Mouse (Mus musculus): Measurements from ENCODE around the gene Cntfr. TPM values are rescaled to one million over a fixed set of nuclear protein-coding genes. Genes with fewer than 3 reads are reported as not detected.
A peak's percentile ranks its signal among the peaks of the same experiment; 100 is the strongest.
"Not testable (repeated sequence)": the region's sequence is repeated elsewhere in the genome, so short reads cannot be mapped to it uniquely, and the experiment has no call there.

Cntfr gene
- polyA plus RNA-seq, 1 experiment from 2014 or later: 10.1 TPM

GRCm38 (mm10) chr4:41684931-41685453 lies 11.9 kb downstream of the Cntfr start:
- H3K9ac ChIP-seq (ENCODE audit: low read length); ATAC-seq (ENCODE audit: insufficient read depth, low FRiP score); H3K4me3 ChIP-seq (replicated peaks; ENCODE audit: low read length); H3K36me3 ChIP-seq (ENCODE audit: control insufficient read depth, insufficient read depth, low read length); H3K27me3 ChIP-seq (ENCODE audit: control insufficient read depth, insufficient read depth, low read length); H3K27ac ChIP-seq (ENCODE audit: low read length); H3K4me1 ChIP-seq (ENCODE audit: control insufficient read depth, insufficient read depth, low read length); H3K9me3 ChIP-seq (replicated peaks; ENCODE audit: control insufficient read depth, low read length); H3K4me2 ChIP-seq (ENCODE audit: low read depth, low read length): not testable (repeated sequence)
- WGBS: under 1% methylated on average over 14 of the region's 14 CpGs

- H3K27ac ChIP-seq (ENCODE audit: low read length); H3K36me3 ChIP-seq (ENCODE audit: control insufficient read depth, insufficient read depth, low read length); H3K9ac ChIP-seq (ENCODE audit: low read length); H3K4me3 ChIP-seq (replicated peaks; ENCODE audit: low read length); ATAC-seq (ENCODE audit: insufficient read depth, low FRiP score); H3K9me3 ChIP-seq (replicated peaks; ENCODE audit: control insufficient read depth, low read length); H3K27me3 ChIP-seq (ENCODE audit: control insufficient read depth, insufficient read depth, low read length): not testable (repeated sequence)
- WGBS: 7% methylated on average over 23 of the region's 27 CpGs
- H3K4me2 ChIP-seq (ENCODE audit: low read depth, low read length): 0 out of 2 replicates have a peak overlapping the region, but pooled peaks have one; percentile 5
- H3K4me1 ChIP-seq (ENCODE audit: control insufficient read depth, insufficient read depth, low read length): peaks cover 12% of the 10 kb centered on the region
Measured at GRCm38 (mm10) chr4:41684131-41684930, 12.6 kb downstream of the Cntfr start.

- peaks cover 19% of the 10 kb centered on the region for H3K4me1 ChIP-seq (ENCODE audit: control insufficient read depth, insufficient read depth, low read length)
- WGBS: 1% methylated on average over 8 of the region's 27 CpGs
- H3K9me3 ChIP-seq (replicated peaks; ENCODE audit: control insufficient read depth, low read length); H3K27me3 ChIP-seq (ENCODE audit: control insufficient read depth, insufficient read depth, low read length); H3K36me3 ChIP-seq (ENCODE audit: control insufficient read depth, insufficient read depth, low read length); H3K27ac ChIP-seq (ENCODE audit: low read length); H3K9ac ChIP-seq (ENCODE audit: low read length); H3K4me3 ChIP-seq (replicated peaks; ENCODE audit: low read length); H3K4me2 ChIP-seq (ENCODE audit: low read depth, low read length): not testable (repeated sequence)
- ATAC-seq (ENCODE audit: insufficient read depth, low FRiP score): peak; percentile 22; the same call in 1 of the 2 replicates
Measured at GRCm38 (mm10) chr4:41683303-41683702, 13.6 kb downstream of the Cntfr start.

GRCm38 (mm10) chr4:41682789-41683188 lies 14.1 kb downstream of the Cntfr start:
- Histone ChIP-seq H3K9ac (ENCODE audit: low read length) (0 out of 2 replicates have a peak overlapping the region, but pooled peaks have one; percentile 5), H3K4me1 (ENCODE audit: control insufficient read depth, insufficient read depth, low read length) (peaks cover 19% of the 10 kb centered on the region), H3K4me2 (ENCODE audit: low read depth, low read length) (peak overlapping the region; percentile 25; the same call in 1 of the 2 replicates), H3K9me3 (replicated peaks; ENCODE audit: control insufficient read depth, low read length) (no peaks in the 10 kb centered on the region), H3K4me3 (replicated peaks; ENCODE audit: low read length) (no peak overlapping the region), H3K27ac (ENCODE audit: low read length) (peak overlapping the region; percentile 62), H3K27me3 (ENCODE audit: control insufficient read depth, insufficient read depth, low read length) (0 out of 2 replicates have a peak, but pooled peaks cover 8% of the 10 kb centered on the region), H3K36me3 (ENCODE audit: control insufficient read depth, insufficient read depth, low read length) (no peaks in the 10 kb centered on the region)
- WGBS: 43% methylated on average over 6 of the region's 6 CpGs
- ATAC-seq (ENCODE audit: insufficient read depth, low FRiP score): no peak

GRCm38 (mm10) chr4:41681947-41682346 lies 14.9 kb downstream of the Cntfr start:
- no peaks in the 10 kb centered on the region for H3K36me3 ChIP-seq (ENCODE audit: control insufficient read depth, insufficient read depth, low read length)
- no peak overlapping the region for H3K4me3 ChIP-seq (replicated peaks; ENCODE audit: low read length)
- H3K27ac ChIP-seq (ENCODE audit: low read length): no peak overlapping the region
- H3K9ac ChIP-seq (ENCODE audit: low read length): no peak overlapping the region
- 63% methylated on average over 10 of the region's 10 CpGs for WGBS
- no peak overlapping the region for H3K4me2 ChIP-seq (ENCODE audit: low read depth, low read length)
- no peaks in the 10 kb centered on the region for H3K9me3 ChIP-seq (replicated peaks; ENCODE audit: control insufficient read depth, low read length)
- no peak for ATAC-seq (ENCODE audit: insufficient read depth, low FRiP score)
- H3K4me1 ChIP-seq (ENCODE audit: control insufficient read depth, insufficient read depth, low read length): peaks cover 24% of the 10 kb centered on the region
- 0 out of 2 replicates have a peak, but pooled peaks cover 8% of the 10 kb centered on the region for H3K27me3 ChIP-seq (ENCODE audit: control insufficient read depth, insufficient read depth, low read length)

GRCm38 (mm10) chr4:41681176-41681575 lies 15.7 kb downstream of the Cntfr start:
- no peak overlapping the region for H3K9ac ChIP-seq (ENCODE audit: low read length)
- 59% methylated on average over 4 of the region's 4 CpGs for WGBS
- H3K4me3 ChIP-seq (replicated peaks; ENCODE audit: low read length): no peak overlapping the region
- H3K36me3 ChIP-seq (ENCODE audit: control insufficient read depth, insufficient read depth, low read length): no peaks in the 10 kb centered on the region
- 0 out of 2 replicates have a peak, but pooled peaks cover 8% of the 10 kb centered on the region for H3K27me3 ChIP-seq (ENCODE audit: control insufficient read depth, insufficient read depth, low read length)
- no peak overlapping the region for H3K4me2 ChIP-seq (ENCODE audit: low read depth, low read length)
- ATAC-seq (ENCODE audit: insufficient read depth, low FRiP score): no peak
- H3K27ac ChIP-seq (ENCODE audit: low read length): no peak overlapping the region
- no peaks in the 10 kb centered on the region for H3K9me3 ChIP-seq (replicated peaks; ENCODE audit: control insufficient read depth, low read length)
- peaks cover 31% of the 10 kb centered on the region for H3K4me1 ChIP-seq (ENCODE audit: control insufficient read depth, insufficient read depth, low read length)

- 23% methylated on average over 1 of the region's 2 CpGs for WGBS
- Histone ChIP-seq H3K4me1 (ENCODE audit: control insufficient read depth, insufficient read depth, low read length) (peaks cover 36% of the 10 kb centered on the region), H3K4me2 (ENCODE audit: low read depth, low read length) (no peak overlapping the region), H3K27ac (ENCODE audit: low read length) (peak overlapping the region; percentile 49; the same call in 1 of the 2 replicates), H3K27me3 (ENCODE audit: control insufficient read depth, insufficient read depth, low read length) (0 out of 2 replicates have a peak, but pooled peaks cover 8% of the 10 kb centered on the region), H3K4me3 (replicated peaks; ENCODE audit: low read length) (no peak overlapping the region), H3K36me3 (ENCODE audit: control insufficient read depth, insufficient read depth, low read length) (no peaks in the 10 kb centered on the region), H3K9me3 (replicated peaks; ENCODE audit: control insufficient read depth, low read length) (no peaks in the 10 kb centered on the region), H3K9ac (ENCODE audit: low read length) (no peak overlapping the region)
- 0 out of 2 replicates have a peak, but pooled peaks have one; percentile 49 for ATAC-seq (ENCODE audit: insufficient read depth, low FRiP score)
Measured at GRCm38 (mm10) chr4:41679291-41679690, 17.6 kb downstream of the Cntfr start.

GRCm38 (mm10) chr4:41678863-41679262 lies 18.0 kb downstream of the Cntfr start:
- no peaks in the 10 kb centered on the region for H3K36me3 ChIP-seq (ENCODE audit: control insufficient read depth, insufficient read depth, low read length)
- no peak overlapping the region for H3K4me2 ChIP-seq (ENCODE audit: low read depth, low read length)
- H3K4me1 ChIP-seq (ENCODE audit: control insufficient read depth, insufficient read depth, low read length): peaks cover 36% of the 10 kb centered on the region
- no peak overlapping the region for H3K9ac ChIP-seq (ENCODE audit: low read length)
- ATAC-seq (ENCODE audit: insufficient read depth, low FRiP score): no peak
- no peak overlapping the region for H3K4me3 ChIP-seq (replicated peaks; ENCODE audit: low read length)
- no peaks in the 10 kb centered on the region for H3K9me3 ChIP-seq (replicated peaks; ENCODE audit: control insufficient read depth, low read length)
- H3K27me3 ChIP-seq (ENCODE audit: control insufficient read depth, insufficient read depth, low read length): 0 out of 2 replicates have a peak, but pooled peaks cover 8% of the 10 kb centered on the region
- H3K27ac ChIP-seq (ENCODE audit: low read length): peak overlapping the region; percentile 49; the same call in 1 of the 2 replicates
- WGBS: 54% methylated on average over 6 of the region's 6 CpGs

- ATAC-seq (ENCODE audit: insufficient read depth, low FRiP score): peak; percentile 65; the same call in 1 of the 2 replicates
- Histone ChIP-seq H3K4me1 (ENCODE audit: control insufficient read depth, insufficient read depth, low read length) (peaks cover 39% of the 10 kb centered on the region), H3K27ac (ENCODE audit: low read length) (peak overlapping the region; percentile 42; the same call in 1 of the 2 replicates), H3K9ac (ENCODE audit: low read length) (0 out of 2 replicates have a peak overlapping the region, but pooled peaks have one; percentile 7), H3K4me3 (replicated peaks; ENCODE audit: low read length) (no peak overlapping the region), H3K4me2 (ENCODE audit: low read depth, low read length) (no peak overlapping the region), H3K27me3 (ENCODE audit: control insufficient read depth, insufficient read depth, low read length) (no peaks in the 10 kb centered on the region), H3K9me3 (replicated peaks; ENCODE audit: control insufficient read depth, low read length) (no peaks in the 10 kb centered on the region), H3K36me3 (ENCODE audit: control insufficient read depth, insufficient read depth, low read length) (no peaks in the 10 kb centered on the region)
- WGBS: 36% methylated on average over 13 of the region's 13 CpGs
Measured at GRCm38 (mm10) chr4:41677006-41677629, 19.8 kb downstream of the Cntfr start.
